Mouse (Mus musculus) left cerebral cortex, postnatal 10 days (tissue): ENCODE data around the gene Gm17584. TPM values are rescaled to one million over a fixed set of nuclear protein-coding genes. Genes with fewer than 3 reads are reported as not detected.
"Not testable (repeated sequence)": the region's sequence is repeated elsewhere in the genome, so short reads cannot be mapped to it uniquely, and the experiment has no call there.

Experiments
- DNase-seq, 2 experiments: peaks; one replicate each; pipeline ENCODE4 v3.0.0; 2021 to 2022; ENCODE audit warnings: low spot score in 2 of 2, mixed read lengths in 1 of 2; ENCODE audit errors: extremely low spot score in 1 of 2
- intact Hi-C: fragments of 180-260 bp; cut with DNase I; formaldehyde crosslinking; loops from one replicate; pipeline ENCODE4 v1.15.1; 2025
- total RNA-seq, 2 experiments: library from RNA; stranded (reverse); gene quantifications; 2 replicates each; pipeline ENCODE4 v1.2.3; 2021

Gene Gm17584
- total RNA-seq = not detected

DNA sequence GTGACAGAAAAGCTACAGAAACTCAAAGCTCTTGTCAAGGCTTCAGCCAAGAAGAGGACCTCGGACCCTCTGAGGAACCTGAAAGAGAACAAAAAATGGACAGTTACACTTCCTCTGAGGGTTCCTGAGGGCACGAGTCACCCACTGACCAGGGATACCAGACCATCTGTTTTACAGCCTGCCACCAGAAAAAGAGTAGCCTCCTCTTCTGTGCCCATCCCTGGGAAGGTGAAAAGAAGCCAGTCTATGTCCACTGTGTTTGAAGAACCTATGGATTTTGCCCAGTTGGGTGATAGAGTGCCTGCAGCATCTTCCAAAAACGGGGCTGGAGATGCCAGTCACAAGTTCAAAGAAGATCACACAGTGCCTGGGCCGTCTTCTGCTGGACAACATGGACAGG lies at the start of gene Gm17584:
TSS of gene Gm17584 (plus strand) at position 301 of the 400 bp plus-strand sequence.
- intact Hi-C loops, DNase-seq: not testable (repeated sequence)

Other genes with a start within 250 kb of the Gm17584 start
- gene Gm17469, start 129.3 kb downstream of the Gm17584 start, total RNA-seq = not detected